Mouse (Mus musculus): Measurements from ENCODE around the gene Vamp2. TPM values are rescaled to one million over a fixed set of nuclear protein-coding genes. Genes with fewer than 3 reads are reported as not detected.

Vamp2 gene
- polyA plus RNA-seq, 1 experiment: 20.9 TPM

- H3K36me3 ChIP-seq (ENCODE audit: control insufficient read depth, insufficient read depth): peaks cover 64% of the 10 kb centered on the region
- H3ac ChIP-seq (ENCODE audit: control insufficient read depth, insufficient read length, low read depth): no peak overlapping the region
- TF ChIP-seq MYOD1 (IDR thresholded peaks at IDR 0.05; ENCODE audit: control insufficient read depth, insufficient read length, low read depth) (no peak), CEBPB (IDR thresholded peaks at IDR 0.05; ENCODE audit: low read depth) (no peak), MAX (IDR thresholded peaks at IDR 0.05) (no peak), CTCF (IDR thresholded peaks at IDR 0.05; ENCODE audit: control insufficient read depth, insufficient read depth, insufficient read length) (no peak), MYOG (IDR thresholded peaks at IDR 0.05; ENCODE audit: control insufficient read depth, extremely low read depth, insufficient read length) (no peak), USF1 (IDR thresholded peaks at IDR 0.05; ENCODE audit: low read depth) (no peak), FOSL1 (IDR thresholded peaks at IDR 0.05; ENCODE audit: insufficient read depth, low read length, poor library complexity, severe bottlenecking) (no peak)
- H3K4me3 ChIP-seq (ENCODE audit: insufficient read depth, poor library complexity, severe bottlenecking): no peak overlapping the region
- H3K27me3 ChIP-seq (ENCODE audit: control insufficient read depth, insufficient read depth, insufficient read length): no peaks in the 10 kb centered on the region
- H3K79me3 ChIP-seq (ENCODE audit: low read depth): peaks cover 48% of the 10 kb centered on the region
- peaks cover 60% of the 10 kb centered on the region for H3K79me2 ChIP-seq (ENCODE audit: control insufficient read depth, insufficient read depth)
These were observed 37.5 kb upstream of the Vamp2 start for GRCm38 (mm10) chr11:69050748-69051147.

GRCm38 (mm10) chr11:69051771-69052170, 36.5 kb upstream of the Vamp2 start:
- Histone ChIP-seq H3ac (ENCODE audit: control insufficient read depth, insufficient read length, low read depth) (no peak overlapping the region), H3K79me2 (ENCODE audit: control insufficient read depth, insufficient read depth) (peaks cover 50% of the 10 kb centered on the region), H3K27me3 (ENCODE audit: control insufficient read depth, insufficient read depth, insufficient read length) (no peaks in the 10 kb centered on the region), H3K4me3 (ENCODE audit: insufficient read depth, poor library complexity, severe bottlenecking) (no peak overlapping the region), H3K79me3 (ENCODE audit: low read depth) (peaks cover 38% of the 10 kb centered on the region), H3K36me3 (ENCODE audit: control insufficient read depth, insufficient read depth) (peaks cover 64% of the 10 kb centered on the region)
- no peak for TF ChIP-seq MYOD1 (IDR thresholded peaks at IDR 0.05; ENCODE audit: control insufficient read depth, insufficient read length, low read depth)
- TF ChIP-seq FOSL1 (IDR thresholded peaks at IDR 0.05; ENCODE audit: insufficient read depth, low read length, poor library complexity, severe bottlenecking): no peak
- no peak for TF ChIP-seq MAX (IDR thresholded peaks at IDR 0.05)
- TF ChIP-seq CEBPB (IDR thresholded peaks at IDR 0.05; ENCODE audit: low read depth): no peak
- TF ChIP-seq MYOG (IDR thresholded peaks at IDR 0.05; ENCODE audit: control insufficient read depth, extremely low read depth, insufficient read length): no peak
- TF ChIP-seq USF1 (IDR thresholded peaks at IDR 0.05; ENCODE audit: low read depth): no peak
- TF ChIP-seq CTCF (IDR thresholded peaks at IDR 0.05; ENCODE audit: control insufficient read depth, insufficient read depth, insufficient read length): no peak

- Histone ChIP-seq H3ac (ENCODE audit: control insufficient read depth, insufficient read length, low read depth) (no peak overlapping the region), H3K79me3 (ENCODE audit: low read depth) (peaks cover 26% of the 10 kb centered on the region), H3K27me3 (ENCODE audit: control insufficient read depth, insufficient read depth, insufficient read length) (no peaks in the 10 kb centered on the region), H3K36me3 (ENCODE audit: control insufficient read depth, insufficient read depth) (peaks cover 58% of the 10 kb centered on the region), H3K79me2 (ENCODE audit: control insufficient read depth, insufficient read depth) (peaks cover 39% of the 10 kb centered on the region), H3K4me3 (ENCODE audit: insufficient read depth, poor library complexity, severe bottlenecking) (no peak overlapping the region)
- TF ChIP-seq MYOG (IDR thresholded peaks at IDR 0.05; ENCODE audit: control insufficient read depth, extremely low read depth, insufficient read length) (no peak), MYOD1 (IDR thresholded peaks at IDR 0.05; ENCODE audit: control insufficient read depth, insufficient read length, low read depth) (no peak), USF1 (IDR thresholded peaks at IDR 0.05; ENCODE audit: low read depth) (no peak), CTCF (IDR thresholded peaks at IDR 0.05; ENCODE audit: control insufficient read depth, insufficient read depth, insufficient read length) (no peak), CEBPB (IDR thresholded peaks at IDR 0.05; ENCODE audit: low read depth) (no peak), FOSL1 (IDR thresholded peaks at IDR 0.05; ENCODE audit: insufficient read depth, low read length, poor library complexity, severe bottlenecking) (no peak)
These were observed 35.4 kb upstream of the Vamp2 start for GRCm38 (mm10) chr11:69052824-69053421.

GRCm38 (mm10) chr11:69053848-69054247, 34.4 kb upstream of the Vamp2 start:
- no peak overlapping the region for H3K4me3 ChIP-seq (ENCODE audit: insufficient read depth, poor library complexity, severe bottlenecking)
- peaks cover 49% of the 10 kb centered on the region for H3K36me3 ChIP-seq (ENCODE audit: control insufficient read depth, insufficient read depth)
- H3K27me3 ChIP-seq (ENCODE audit: control insufficient read depth, insufficient read depth, insufficient read length): no peaks in the 10 kb centered on the region
- peaks cover 29% of the 10 kb centered on the region for H3K79me2 ChIP-seq (ENCODE audit: control insufficient read depth, insufficient read depth)
- H3ac ChIP-seq (ENCODE audit: control insufficient read depth, insufficient read length, low read depth): no peak overlapping the region
- H3K79me3 ChIP-seq (ENCODE audit: low read depth): peaks cover 17% of the 10 kb centered on the region
- no peak for TF ChIP-seq CEBPB (IDR thresholded peaks at IDR 0.05; ENCODE audit: low read depth)
- no peak for TF ChIP-seq MYOG (IDR thresholded peaks at IDR 0.05; ENCODE audit: control insufficient read depth, extremely low read depth, insufficient read length)
- no peak for TF ChIP-seq MAX (IDR thresholded peaks at IDR 0.05)
- TF ChIP-seq USF1 (IDR thresholded peaks at IDR 0.05; ENCODE audit: low read depth): no peak
- no peak for TF ChIP-seq FOSL1 (IDR thresholded peaks at IDR 0.05; ENCODE audit: insufficient read depth, low read length, poor library complexity, severe bottlenecking)
- no peak for TF ChIP-seq MYOD1 (IDR thresholded peaks at IDR 0.05; ENCODE audit: control insufficient read depth, insufficient read length, low read depth)
- no peak for TF ChIP-seq CTCF (IDR thresholded peaks at IDR 0.05; ENCODE audit: control insufficient read depth, insufficient read depth, insufficient read length)

- peak overlapping the region; percentile 23 for H3ac ChIP-seq (ENCODE audit: control insufficient read depth, insufficient read length, low read depth)
- H3K79me3 ChIP-seq (ENCODE audit: low read depth): no peaks in the 10 kb centered on the region
- TF ChIP-seq CTCF (IDR thresholded peaks at IDR 0.05; ENCODE audit: control insufficient read depth, insufficient read depth, insufficient read length) (no peak), MYOD1 (IDR thresholded peaks at IDR 0.05; ENCODE audit: control insufficient read depth, insufficient read length, low read depth) (peak; percentile 5)
- peaks cover 11% of the 10 kb centered on the region for H3K36me3 ChIP-seq (ENCODE audit: control insufficient read depth, insufficient read depth)
- H3K79me2 ChIP-seq (ENCODE audit: control insufficient read depth, insufficient read depth): peaks cover 9% of the 10 kb centered on the region
- peak overlapping the region; percentile 93 for H3K4me3 ChIP-seq (ENCODE audit: insufficient read depth, poor library complexity, severe bottlenecking)
- H3K27me3 ChIP-seq (ENCODE audit: control insufficient read depth, insufficient read depth, insufficient read length): no peaks in the 10 kb centered on the region
These were observed 30.0 kb upstream of the Vamp2 start for GRCm38 (mm10) chr11:69058265-69058664.

All from C2C12 (cell line).